Mouse (Mus musculus) left cerebral cortex, postnatal 14 days (tissue): ENCODE data around the gene Wdr70. TPM values are rescaled to one million over a fixed set of nuclear protein-coding genes. Genes with fewer than 3 reads are reported as not detected.
A peak's percentile ranks its signal among the peaks of the same experiment; 100 is the strongest.
"Not testable (repeated sequence)": the region's sequence is repeated elsewhere in the genome, so short reads cannot be mapped to it uniquely, and the experiment has no call there.

Source experiments
- DNase-seq, 2 experiments: peaks; one replicate each; pipeline ENCODE4 v3.0.0; 2021 to 2022; ENCODE audit warnings: low spot score in 2 of 2, mixed read lengths in 1 of 2
- intact Hi-C: fragments of 180-260 bp; cut with DNase I; formaldehyde crosslinking; loops from one replicate; pipeline ENCODE4 v1.15.1; 2025
- long read RNA-seq, 2 experiments: library from polyadenylated mRNA; stranded (forward); transcript quantifications; one replicate each; pipeline ENCODE4 v2.0.0; 2021
- total RNA-seq, 2 experiments: library from RNA; stranded (reverse); gene quantifications; 2 replicates each; pipeline ENCODE4 v1.2.3; 2021

The Wdr70 gene
- total RNA-seq: 10 to 100 TPM; 30.1 to 31.7 TPM
- long read RNA-seq, experiment 1, transcript Wdr70-203 (4 exons, 1,130 nt): major isoform, 19 of 43 reads
- long read RNA-seq, experiment 1, transcript Wdr70-201 (18 exons, 2,126 nt): minor isoform, 18 of 43 reads
- long read RNA-seq, experiment 1, partial matches to known transcripts: 0 of 43 reads
- long read RNA-seq, experiment 1, other reads (novel, unspliced or antisense): 6 of 43 reads
- long read RNA-seq, experiment 2, transcript Wdr70-201 (18 exons, 2,126 nt): minor isoform, 6 of 34 reads
- long read RNA-seq, experiment 2, transcript Wdr70-203 (4 exons, 1,130 nt): major isoform, 21 of 34 reads
- long read RNA-seq, experiment 2, partial matches to known transcripts: 5 of 34 reads
- long read RNA-seq, experiment 2, other reads (novel, unspliced or antisense): 2 of 34 reads

DNA sequence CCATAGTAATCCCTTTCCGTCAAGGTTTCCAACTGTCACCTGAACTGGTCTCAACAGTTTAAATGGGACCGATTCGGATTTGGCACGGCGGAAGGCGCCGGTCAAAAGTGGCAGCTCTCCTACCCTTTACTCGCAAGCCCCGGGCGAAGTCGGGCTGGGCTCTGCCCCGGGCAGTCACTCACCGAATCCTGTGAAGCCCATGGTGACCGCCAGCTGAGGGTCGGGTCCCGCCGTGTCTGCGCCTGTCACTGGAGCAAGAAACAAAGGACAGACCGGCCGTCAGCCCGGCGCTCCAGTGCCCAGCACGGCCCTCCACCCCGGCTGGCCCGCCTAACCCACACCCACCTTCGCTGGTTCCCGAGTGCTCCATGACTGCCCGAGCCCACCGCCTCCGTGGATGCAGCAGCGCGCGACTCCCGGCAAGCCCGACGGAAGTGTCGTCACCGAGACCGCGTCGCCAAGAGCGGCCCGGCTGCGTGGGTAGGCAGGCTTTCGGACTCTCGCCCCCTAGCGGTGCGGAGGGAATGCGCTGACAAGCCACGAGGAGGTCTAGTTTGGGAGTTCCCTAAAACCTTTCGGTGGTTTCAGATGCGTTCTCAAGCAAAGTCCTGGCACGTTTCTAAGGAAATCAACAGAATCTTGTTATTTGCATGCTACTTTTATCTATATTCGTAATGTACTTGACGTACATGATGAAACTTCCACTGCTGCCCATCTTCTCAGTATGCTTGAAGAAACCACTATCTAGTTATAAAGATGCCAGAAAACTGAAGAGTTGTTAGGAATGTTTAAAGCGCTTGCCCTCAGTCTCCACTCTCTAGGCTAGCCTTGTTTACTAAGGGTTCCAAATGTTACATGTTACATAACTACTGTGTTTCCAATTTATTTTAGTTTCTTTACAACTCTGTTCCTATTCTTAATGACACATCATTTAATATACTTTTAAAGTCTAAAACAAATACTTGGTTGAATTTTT, at the start of gene Wdr70:
TSS of gene Wdr70 (minus strand) at position 436 of the 976 bp plus-strand sequence.
- intact Hi-C loops: loop anchor here (1.0 kb wide), 1 partner anchor 10 kb away; the partner anchor contains the start of gene Nup155

DNA sequence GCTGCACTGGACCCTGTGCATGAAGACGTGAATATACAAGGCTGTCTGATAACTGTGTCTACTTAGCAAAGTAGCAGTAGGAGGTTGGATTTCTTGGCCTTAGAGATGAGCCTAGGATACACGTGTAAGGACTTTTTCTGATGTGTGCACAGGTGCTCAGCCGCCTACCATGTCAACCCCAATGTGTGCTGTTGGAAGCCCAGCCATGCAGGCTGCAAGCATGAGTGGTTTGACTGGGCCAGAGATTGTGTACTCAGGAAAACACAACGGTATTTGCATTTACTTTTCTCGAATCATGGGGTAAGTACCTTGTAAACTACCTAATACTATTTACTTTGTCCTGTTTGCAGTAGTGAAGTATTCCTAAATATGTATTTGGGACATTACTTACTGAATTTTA, 36.6 kb upstream of the Wdr70 start:
- no peak for DNase-seq
- intact Hi-C loops: loop anchor here (10.0 kb wide), 1 partner anchor 179 kb away; no protein-coding TSS in a partner anchor

More for the DNA sequence above, at the start of gene Wdr70:
- DNase-seq: peak; percentile 97 to 99

DNA sequence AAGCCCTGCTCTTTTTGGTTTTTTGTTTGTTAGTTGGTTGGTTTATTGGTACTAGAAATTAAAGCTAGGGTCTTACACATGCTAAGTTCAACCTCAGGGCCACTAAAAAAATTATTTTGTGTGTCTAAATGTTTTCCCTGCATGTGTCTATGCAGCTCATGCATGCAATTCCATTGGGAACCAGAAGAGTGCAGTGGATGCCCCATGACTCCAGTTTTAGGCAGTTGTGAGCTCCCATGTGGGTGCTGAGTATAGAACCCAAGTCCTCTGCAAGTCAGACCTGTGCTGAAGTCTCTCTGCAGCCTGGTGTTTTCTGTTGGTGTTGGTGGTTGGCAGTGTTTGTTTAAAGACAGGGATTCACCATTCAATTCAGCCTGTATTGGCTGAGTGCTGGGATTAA, 32.8 kb upstream of the Wdr70 start:
- no peak for DNase-seq
- intact Hi-C loops: loop anchor here (10.0 kb wide), 1 partner anchor 183 kb away; no protein-coding TSS in a partner anchor

DNA sequence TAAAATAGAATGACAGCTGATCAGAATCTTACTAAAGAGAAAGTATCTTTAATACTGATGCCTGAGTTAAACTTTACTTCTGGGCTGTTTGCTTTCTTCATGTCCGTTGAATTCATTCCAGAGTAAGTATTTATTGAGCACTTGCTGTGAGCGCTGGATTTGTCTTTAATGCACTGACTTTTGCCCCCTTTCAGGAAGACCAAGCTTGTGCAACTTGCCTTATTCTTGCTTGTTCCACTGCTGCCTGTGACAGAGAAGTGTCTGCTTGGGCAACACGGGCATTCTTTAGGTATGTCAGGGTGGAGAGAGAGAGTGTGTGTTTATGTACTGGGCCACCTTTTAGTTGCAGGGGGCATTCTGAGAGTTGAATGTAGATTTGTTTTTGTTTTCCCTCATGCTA, 32.3 kb upstream of the Wdr70 start:
- DNase-seq: no peak
- intact Hi-C loops: loop anchor here (10.0 kb wide), 1 partner anchor 184 kb away; no protein-coding TSS in a partner anchor

DNA sequence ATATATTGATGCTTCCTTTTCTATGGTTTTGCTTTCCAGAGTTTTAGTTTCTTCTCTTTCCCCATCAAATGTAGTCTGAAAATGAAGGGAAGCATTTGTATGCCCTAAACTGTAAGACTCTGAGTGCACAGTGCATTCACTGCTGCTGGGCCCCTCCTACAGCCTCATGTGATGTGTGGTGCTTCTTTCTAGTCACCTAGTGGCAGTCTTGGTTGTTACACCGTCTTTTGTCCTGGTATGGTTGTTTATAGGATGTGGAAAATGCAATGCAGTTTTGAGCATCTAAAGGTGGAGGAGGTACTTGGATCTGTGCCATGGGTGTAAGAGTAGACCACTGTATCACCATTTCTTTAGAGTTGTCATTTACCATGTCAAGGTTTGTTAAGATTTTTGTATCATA, 30.3 kb upstream of the Wdr70 start:
- DNase-seq: no peak
- intact Hi-C loops: no loop called here

DNA sequence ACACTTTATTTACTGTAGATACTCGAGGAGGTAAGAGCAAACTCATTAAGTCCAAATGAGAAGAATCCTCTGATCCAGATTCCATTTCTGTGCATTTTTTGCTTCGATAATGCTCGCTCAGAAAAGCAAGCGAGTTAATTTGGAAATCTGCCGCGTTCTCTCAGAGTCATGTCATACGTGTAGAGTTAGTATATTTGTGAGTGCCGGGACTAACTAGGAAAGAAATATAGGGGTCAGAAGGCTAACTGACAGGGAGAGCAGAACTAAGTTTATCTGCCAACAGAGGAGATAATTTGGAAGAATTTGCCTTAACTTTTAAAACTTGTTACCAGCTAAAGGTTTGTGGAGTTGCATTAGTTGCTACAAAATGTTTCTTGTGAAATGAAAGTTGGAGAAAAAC, 10.8 kb upstream of the Wdr70 start:
- intact Hi-C loops: loop anchor here (1.0 kb wide), 1 partner anchor 10 kb away; the partner anchor contains the start of gene Wdr70
- no peak for DNase-seq

DNA sequence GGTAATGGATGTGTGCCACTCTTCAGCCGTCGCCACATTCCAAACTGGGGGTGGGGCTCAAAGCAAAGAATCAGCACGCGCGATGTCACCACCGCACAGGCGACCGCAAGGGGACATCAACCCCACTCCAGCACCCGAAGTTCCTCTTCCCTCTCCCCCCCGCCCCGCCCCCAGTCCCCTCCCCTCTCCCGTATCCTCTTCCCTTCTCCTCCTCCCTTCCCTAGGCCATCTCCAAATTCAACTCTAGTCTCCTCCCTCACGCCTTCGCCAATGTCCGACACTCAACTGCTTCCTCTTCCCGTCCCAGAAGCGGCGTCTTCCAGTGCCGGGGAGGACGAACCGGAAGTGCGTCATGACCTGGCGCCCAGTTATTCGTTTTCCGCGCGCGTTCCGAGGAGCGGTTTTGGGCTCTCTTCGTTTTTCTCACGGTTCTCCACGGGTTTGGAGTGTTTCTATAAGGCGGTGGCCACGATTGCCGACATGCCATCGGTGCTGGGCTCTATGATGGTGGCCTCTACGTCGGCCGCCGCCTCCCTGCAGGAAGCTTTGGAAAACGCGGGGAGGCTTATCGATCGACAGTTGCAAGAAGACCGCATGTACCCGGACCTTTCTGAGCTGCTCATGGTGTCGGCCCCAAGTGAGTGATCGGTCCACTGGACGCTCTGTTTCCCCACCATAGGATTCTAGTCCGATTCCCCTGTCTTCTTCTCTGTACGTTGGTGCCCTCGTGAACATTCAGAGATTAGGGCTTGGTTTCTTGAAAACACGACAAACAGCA, 10.1 kb upstream of the Wdr70 start, which contains the start of gene Nup155:
TSS of gene Nup155 (plus strand) at position 308 of the 778 bp plus-strand sequence.
- intact Hi-C loops: loop anchor here (1.0 kb wide), 1 partner anchor 10 kb away; the partner anchor contains the start of gene Wdr70
- DNase-seq: peak; percentile 93 to 94

DNA sequence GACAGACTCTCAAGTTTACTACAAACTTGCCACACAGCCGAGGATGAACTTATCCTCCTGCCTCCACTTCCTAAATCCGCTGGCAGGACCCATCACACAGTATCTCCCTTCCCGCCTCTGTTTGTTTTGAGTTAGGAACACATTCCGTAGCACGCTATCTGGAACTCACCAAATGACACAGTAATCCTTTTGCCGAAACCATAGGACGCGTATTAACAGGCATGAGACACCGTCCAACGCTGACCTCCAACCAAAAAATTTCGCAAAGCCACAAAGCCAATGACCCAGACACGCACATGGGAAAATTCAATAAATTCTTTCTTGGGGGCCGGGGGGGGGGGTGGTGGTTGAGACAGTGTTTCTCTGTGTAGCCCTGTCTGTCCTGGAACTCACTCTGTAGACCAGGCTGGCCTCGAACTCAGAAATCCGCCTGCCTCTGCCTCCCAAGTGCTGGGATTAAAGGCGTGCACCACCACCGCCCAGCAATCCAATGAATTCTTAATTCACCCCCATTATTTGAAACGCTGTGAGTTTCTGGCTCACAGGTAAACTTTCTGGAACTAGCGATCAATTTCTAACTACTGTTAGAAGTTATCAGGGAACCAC, 9.5 kb upstream of the Wdr70 start:
- intact Hi-C loops: no loop called here
- no peak for DNase-seq

DNA sequence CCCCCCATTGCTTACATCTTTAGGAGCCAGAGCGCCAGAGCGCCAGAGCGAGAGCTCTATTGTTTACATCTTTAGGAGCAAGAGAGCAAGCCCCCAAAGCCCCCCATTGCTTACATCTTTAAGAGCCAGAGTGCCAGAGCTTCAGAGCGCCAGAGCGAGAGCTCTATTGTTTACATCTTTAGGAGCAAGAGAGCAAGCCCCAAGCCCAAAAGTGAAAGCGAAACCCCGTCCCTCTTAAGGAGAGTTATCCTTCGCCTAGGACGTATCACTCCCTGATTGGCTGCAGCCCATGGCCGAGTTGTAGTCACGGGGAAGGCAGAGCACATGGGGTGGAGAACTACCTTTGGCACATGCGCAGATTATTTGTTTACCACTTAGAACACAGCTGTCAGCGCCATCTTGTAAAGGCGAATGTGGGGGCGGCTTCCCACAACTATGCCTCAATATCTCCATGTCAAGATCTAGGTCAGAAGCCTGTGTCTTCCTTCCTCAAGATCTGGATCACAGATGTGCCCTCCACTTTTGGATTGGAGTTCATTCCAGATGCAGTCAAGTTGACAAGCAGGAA, 3.0 kb upstream of the Wdr70 start:
- intact Hi-C loops, DNase-seq: not testable (repeated sequence)

DNA sequence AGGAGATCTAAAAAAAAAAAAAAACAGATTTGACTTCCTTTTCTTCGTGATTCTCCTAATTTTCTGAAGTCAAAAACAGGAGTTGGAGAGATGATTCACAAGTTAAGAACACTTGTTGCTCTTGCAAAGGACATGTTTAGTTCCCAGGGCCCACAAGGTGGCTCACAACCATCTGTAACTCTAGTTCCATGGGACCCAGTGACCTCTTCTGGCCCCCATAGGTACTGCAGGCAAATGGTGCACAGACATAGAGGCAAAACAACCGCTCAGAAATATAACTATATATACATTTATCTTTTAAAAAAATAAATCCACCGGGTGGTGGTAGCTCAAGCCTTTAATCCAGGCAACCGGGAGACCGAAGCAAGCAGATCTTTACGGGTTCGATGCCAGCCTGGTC, 1.2 kb downstream of the Wdr70 start:
- intact Hi-C loops: no loop called here

DNA sequence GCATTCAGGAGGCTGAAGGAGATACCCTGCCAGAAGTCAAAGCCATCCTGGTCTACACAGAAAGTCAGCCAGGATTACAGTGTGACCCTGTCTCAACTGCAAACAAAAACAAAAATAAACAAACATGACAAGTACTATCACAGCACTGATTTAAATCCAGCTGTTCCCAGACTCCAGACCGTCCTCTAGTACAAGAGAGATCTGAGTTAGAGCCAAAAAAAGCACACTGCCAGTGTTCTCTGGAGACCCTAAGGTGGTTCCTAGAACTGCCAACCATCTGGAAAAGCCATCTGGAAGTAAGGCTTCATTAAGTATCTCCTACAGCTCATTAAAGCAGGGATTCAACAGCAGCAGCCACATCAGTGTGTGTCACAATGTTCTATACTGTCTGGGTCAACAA, 6.3 kb downstream of the Wdr70 start:
- DNase-seq, intact Hi-C loops: not testable (repeated sequence)

More for the DNA sequence above, 1.2 kb downstream of the Wdr70 start:
- peak; percentile 50 to 72 for DNase-seq

DNA sequence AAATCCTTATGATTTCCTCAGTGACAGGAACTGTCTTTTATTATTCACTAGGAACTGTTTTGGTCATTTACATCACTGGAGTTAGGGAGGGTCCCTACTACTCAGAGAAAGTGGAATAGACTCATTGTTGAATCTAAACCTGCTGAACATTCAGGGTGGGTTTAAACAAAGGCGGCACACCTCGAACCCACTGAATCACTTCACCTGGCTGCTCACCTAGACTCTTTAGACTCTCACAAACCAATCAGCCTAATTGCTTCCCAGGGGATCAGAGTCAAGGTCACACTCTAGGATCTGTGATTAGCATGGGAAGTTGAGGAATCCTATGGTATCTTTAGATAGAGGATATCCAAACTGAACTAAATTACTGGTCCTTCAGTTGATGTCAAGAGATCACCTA, 8.3 kb downstream of the Wdr70 start:
- intact Hi-C loops: no loop called here
- DNase-seq: no peak

DNA sequence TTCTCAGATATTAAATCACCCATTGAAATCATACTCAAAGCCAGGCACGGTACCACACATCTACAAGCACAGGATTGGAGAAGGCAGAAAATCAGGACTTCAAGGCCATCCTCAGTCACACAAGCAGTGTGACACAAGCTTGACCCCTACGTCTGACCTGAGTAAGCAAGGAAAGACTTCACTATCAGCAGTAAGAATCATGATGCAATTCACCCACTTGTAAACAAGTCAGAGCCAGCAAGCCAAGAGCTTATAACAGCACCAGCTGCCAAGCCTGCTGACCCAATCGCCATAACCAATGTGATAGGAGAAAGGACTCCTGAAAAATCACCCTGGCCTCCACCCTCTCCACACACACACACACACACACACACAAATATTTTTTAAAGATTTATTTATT, 10.3 kb downstream of the Wdr70 start:
- intact Hi-C loops: no loop called here
- no peak for DNase-seq

DNA sequence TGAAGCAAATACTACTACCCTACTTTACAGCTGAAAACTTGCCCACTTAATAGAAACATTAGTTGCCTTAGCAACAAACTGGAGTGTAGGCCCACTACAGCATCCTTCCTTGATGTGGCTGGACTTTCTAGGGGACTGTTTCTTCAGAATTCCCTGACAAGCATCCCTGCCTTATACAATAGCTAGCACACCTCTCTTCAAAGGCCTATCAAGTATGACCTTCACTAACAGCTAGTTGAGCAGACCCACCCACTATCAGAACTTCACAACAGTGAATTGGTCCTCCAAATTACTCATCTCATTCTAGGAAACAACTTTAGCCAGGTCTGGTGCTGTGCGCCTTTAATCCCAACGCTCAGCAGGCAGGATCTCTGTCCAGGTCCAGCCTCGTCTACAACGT, 11.7 kb downstream of the Wdr70 start:
- intact Hi-C loops: no loop called here
- no peak for DNase-seq

DNA sequence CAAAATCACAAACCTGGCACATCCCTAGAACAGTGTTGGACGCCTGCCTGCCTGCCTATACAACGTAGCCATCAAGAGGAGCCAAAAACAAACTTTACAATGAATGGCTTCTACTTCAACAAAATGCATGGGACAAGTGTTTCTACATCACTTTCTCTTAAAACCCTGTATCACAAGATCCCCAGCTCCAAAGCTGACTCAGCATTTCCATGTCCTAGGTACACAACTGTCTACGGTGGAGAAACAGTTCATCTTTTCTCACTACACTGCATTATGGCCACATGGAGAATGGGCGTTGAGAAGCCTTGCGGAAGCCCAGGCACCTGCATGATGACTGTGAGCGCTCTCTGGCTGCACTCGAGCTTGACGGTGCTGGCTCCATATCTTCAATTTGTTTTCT, 16.9 kb downstream of the Wdr70 start:
- intact Hi-C loops: no loop called here
- DNase-seq: no peak

DNA sequence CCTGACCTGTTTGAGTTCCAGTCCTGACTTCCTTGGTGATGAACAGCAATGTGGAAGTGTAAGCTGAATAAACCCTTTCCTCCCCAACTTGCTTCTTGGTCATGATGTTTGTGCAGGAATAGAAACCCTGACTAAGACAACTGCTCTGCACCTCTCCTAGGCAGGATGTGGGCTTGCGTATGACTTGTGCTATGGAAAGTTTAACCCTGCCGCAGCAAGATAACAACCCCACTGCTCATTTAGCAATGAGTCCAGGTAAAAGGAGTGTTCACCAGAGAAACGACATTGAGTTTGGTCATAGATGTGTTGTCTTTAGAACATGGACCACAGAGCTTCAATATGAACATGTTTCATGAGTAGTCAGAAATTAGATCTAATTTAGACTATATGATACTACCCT, 25.9 kb downstream of the Wdr70 start:
- DNase-seq, intact Hi-C loops: not testable (repeated sequence)

DNA sequence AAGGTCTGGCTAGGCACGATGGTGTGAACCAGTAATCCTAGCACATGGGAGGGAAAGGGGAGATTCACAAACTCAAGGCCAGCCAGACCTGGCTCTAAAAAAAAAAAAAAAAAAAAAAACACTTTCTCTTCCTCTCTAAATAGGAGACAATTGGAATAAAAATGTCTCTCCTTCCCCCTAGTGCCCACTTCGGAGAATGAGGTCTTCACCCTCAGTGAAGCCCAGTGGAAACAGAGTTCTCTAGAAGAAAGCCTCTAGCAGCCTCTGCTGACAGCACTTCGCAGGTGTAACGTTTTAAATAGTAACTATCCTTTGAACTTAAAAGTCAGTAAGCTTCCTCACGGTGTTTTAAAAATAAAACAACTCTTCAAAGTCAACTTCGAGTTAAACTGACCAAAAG, 33.8 kb downstream of the Wdr70 start:
- DNase-seq: no peak
- intact Hi-C loops: loop anchor here (10.0 kb wide), 1 partner anchor 600 kb away; no protein-coding TSS in a partner anchor

DNA sequence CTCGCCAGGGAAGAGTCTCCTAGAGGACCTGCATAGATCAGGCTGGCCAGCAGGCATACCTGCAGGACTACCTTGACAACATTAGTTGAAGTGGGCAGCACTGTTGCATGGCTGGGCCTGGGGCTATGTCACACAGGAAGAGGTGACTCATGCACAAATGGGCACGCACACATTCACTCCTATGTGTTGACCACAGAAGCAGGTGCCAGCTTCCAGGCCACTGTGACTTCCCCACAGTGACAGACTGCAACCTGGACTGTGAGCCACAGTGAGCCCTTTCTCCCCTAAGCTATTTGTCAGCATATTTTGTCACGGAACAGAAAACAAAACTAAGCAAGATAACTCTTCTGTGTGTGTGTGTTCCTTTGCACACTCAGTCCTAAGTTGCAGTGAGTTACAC, 47.8 kb downstream of the Wdr70 start:
- intact Hi-C loops: no loop called here
- DNase-seq: no peak
